Mouse (Mus musculus) MEL (cell line): ENCODE data around the gene Itga5. TPM values are rescaled to one million over a fixed set of nuclear protein-coding genes. Genes with fewer than 3 reads are reported as not detected.

Experiments used
- DNase-seq: peaks from one replicate; pipeline ENCODE4 v3.0.0; 2011; ENCODE audit warnings: low read depth, low spot score
- H3K27ac ChIP-seq: 2 replicates; pipeline ENCODE4 v1.5.1; 2012; ENCODE audit warnings: low read depth, mild to moderate bottlenecking, control low read depth, low read length, moderate library complexity; ENCODE audit not compliant: control insufficient read depth
- H3K27me3 ChIP-seq, 2 experiments: fragments of 150-350 bp in 1 of 2; sonication (generic) in 1 of 2; 2 replicates each; pipeline ENCODE4 v1.6.1; 2012; ENCODE audit warnings: low read length in 2 of 2, mild to moderate bottlenecking in 2 of 2, improper control_type of control experiment in 1 of 2, moderate library complexity in 1 of 2; ENCODE audit not compliant: insufficient read depth in 2 of 2, control insufficient read depth in 1 of 2
- H3K36me3 ChIP-seq, 2 experiments: 2 replicates each; pipeline ENCODE4 v1.6.1; 2012 to 2014; ENCODE audit warnings: low read length in 2 of 2, improper control_type of control experiment in 1 of 2, inconsistent platforms in 1 of 2, mild to moderate bottlenecking in 1 of 2; ENCODE audit not compliant: insufficient read depth in 2 of 2, control insufficient read depth in 1 of 2
- H3K4me1 ChIP-seq, 2 experiments: fragments of 150-350 bp in 1 of 2; sonication (generic) in 1 of 2; 2 replicates each; pipeline ENCODE4 v1.6.1; 2012; ENCODE audit warnings: low read length in 2 of 2, improper control_type of control experiment in 1 of 2, mild to moderate bottlenecking in 1 of 2; ENCODE audit not compliant: insufficient read depth in 2 of 2, control insufficient read depth in 1 of 2
- H3K4me3 ChIP-seq, 2 experiments: fragments of 150-350 bp in 1 of 2; sonication (generic) in 1 of 2; 2 replicates each; pipeline ENCODE4 v1.5.1; 2012; ENCODE audit warnings: low read depth in 2 of 2, low read length in 2 of 2, mild to moderate bottlenecking in 2 of 2, moderate library complexity in 2 of 2, control low read depth in 1 of 2, improper control_type of control experiment in 1 of 2; ENCODE audit not compliant: control insufficient read depth in 1 of 2, insufficient read depth in 1 of 2
- H3K79me2 ChIP-seq: 2 replicates; pipeline ENCODE4 v1.6.1; 2012; ENCODE audit warnings: mild to moderate bottlenecking, low read length, moderate library complexity; ENCODE audit not compliant: control insufficient read depth, poor library complexity, insufficient read depth
- H3K9ac ChIP-seq: 2 replicates; pipeline ENCODE4 v1.6.1; 2012; ENCODE audit warnings: low read depth, mild to moderate bottlenecking, control low read depth, low read length, moderate library complexity; ENCODE audit not compliant: control insufficient read depth, poor library complexity, severe bottlenecking
- H3K9me3 ChIP-seq: fragments of 150-350 bp; sonication (generic); replicated peaks from 2 replicates; pipeline ENCODE4 v1.6.1; 2012; ENCODE audit warnings: mild to moderate bottlenecking, low read length, improper control_type of control experiment, moderate library complexity; ENCODE audit not compliant: insufficient read depth
- CHD1 ChIP-seq: IDR thresholded peaks from 2 replicates; pipeline ENCODE4 v1.6.1; 2012; ENCODE audit warnings: low read depth, mild to moderate bottlenecking, inconsistent platforms, low read length, improper control_type of control experiment
- CHD2 ChIP-seq: IDR thresholded peaks from 2 replicates; pipeline ENCODE4 v1.6.1; 2011; ENCODE audit warnings: low read length, improper control_type of control experiment
- CTCF ChIP-seq, 3 experiments: IDR thresholded peaks in 2 of 3; conservative IDR thresholded peaks in 1 of 3; 2 replicates each; pipeline ENCODE4 v1.5.1; 2011 to 2012; ENCODE audit warnings: low read length in 3 of 3, low read depth in 2 of 3, mild to moderate bottlenecking in 2 of 3, improper control_type of control experiment in 1 of 3, inconsistent platforms in 1 of 3, mixed read lengths in 1 of 3, moderate library complexity in 1 of 3; ENCODE audit not compliant: control insufficient read depth in 1 of 3, insufficient read depth in 1 of 3, poor library complexity in 1 of 3, severe bottlenecking in 1 of 3
- ETS1 ChIP-seq: IDR thresholded peaks from 2 replicates; pipeline ENCODE4 v1.6.1; 2012; ENCODE audit warnings: low read depth, mild to moderate bottlenecking, inconsistent platforms, low read length, improper control_type of control experiment, moderate library complexity
- HCFC1 ChIP-seq: IDR thresholded peaks from 2 replicates; pipeline ENCODE4 v1.6.1; 2012; ENCODE audit warnings: low read depth, mild to moderate bottlenecking, inconsistent platforms, low read length, improper control_type of control experiment, moderate library complexity
- MXI1 ChIP-seq: IDR thresholded peaks from 2 replicates; pipeline ENCODE4 v1.6.1; 2011; ENCODE audit warnings: mild to moderate bottlenecking, low read depth, low read length, improper control_type of control experiment
- MYC ChIP-seq: IDR thresholded peaks from 2 replicates; pipeline ENCODE4 v1.6.1; 2011; ENCODE audit warnings: low read depth, mild to moderate bottlenecking, low read length, improper control_type of control experiment, moderate library complexity
- NELFE ChIP-seq: IDR thresholded peaks from 2 replicates; pipeline ENCODE4 v1.6.1; 2011; ENCODE audit warnings: low read depth, low read length, improper control_type of control experiment
- POLR2A ChIP-seq, 2 experiments: IDR thresholded peaks; 2 replicates each; pipeline ENCODE4 v1.6.1; 2011 to 2012; ENCODE audit warnings: low read length in 2 of 2, mild to moderate bottlenecking in 2 of 2, control low read depth in 1 of 2, improper control_type of control experiment in 1 of 2, low read depth in 1 of 2, moderate library complexity in 1 of 2; ENCODE audit not compliant: control insufficient read depth in 1 of 2, insufficient read depth in 1 of 2, poor library complexity in 1 of 2
- RAD21 ChIP-seq: IDR thresholded peaks from 2 replicates; pipeline ENCODE4 v1.6.1; 2011; ENCODE audit warnings: mild to moderate bottlenecking, low read depth, low read length, improper control_type of control experiment
- RCOR1 ChIP-seq: IDR thresholded peaks from 2 replicates; pipeline ENCODE4 v1.6.1; 2012; ENCODE audit warnings: low read depth, mild to moderate bottlenecking, inconsistent platforms, low read length, improper control_type of control experiment
- SIN3A ChIP-seq: IDR thresholded peaks from 2 replicates; pipeline ENCODE4 v1.6.1; 2012; ENCODE audit warnings: low read length, improper control_type of control experiment, inconsistent platforms
- TCF12 ChIP-seq: IDR thresholded peaks from 2 replicates; pipeline ENCODE4 v1.6.1; 2014; ENCODE audit warnings: low read depth, mild to moderate bottlenecking, inconsistent platforms, low read length, improper control_type of control experiment, moderate library complexity
- UBTF ChIP-seq: IDR thresholded peaks from 2 replicates; pipeline ENCODE4 v1.6.1; 2012; ENCODE audit warnings: low read depth, mild to moderate bottlenecking, inconsistent platforms, low read length, improper control_type of control experiment, moderate library complexity, borderline replicate concordance; ENCODE audit not compliant: insufficient read depth
- USF2 ChIP-seq, 2 experiments: IDR thresholded peaks; 2 replicates each; pipeline ENCODE4 v1.6.1; 2011 to 2012; ENCODE audit warnings: improper control_type of control experiment in 2 of 2, low read length in 2 of 2, borderline replicate concordance in 1 of 2, inconsistent platforms in 1 of 2, low read depth in 1 of 2, mild to moderate bottlenecking in 1 of 2; ENCODE audit not compliant: insufficient read depth in 1 of 2
- ZMIZ1 ChIP-seq: IDR thresholded peaks from 2 replicates; pipeline ENCODE4 v1.6.1; 2012; ENCODE audit warnings: low read depth, mild to moderate bottlenecking, inconsistent platforms, low read length, improper control_type of control experiment, moderate library complexity
- polyA plus RNA-seq, 2 experiments: library from polyadenylated mRNA; stranded (reverse) in 1 of 2; unstranded in 1 of 2; fragments of >175 nt in 1 of 2; fragments of >200 nt in 1 of 2; gene quantifications; 2 replicates each; pipeline versions ENCODE4 v1.2.1 to v1.2.4; 2012; ENCODE audit warnings: low replicate concordance in 2 of 2, low read depth in 1 of 2; ENCODE audit not compliant: insufficient read length in 2 of 2, insufficient read depth in 1 of 2, missing spikeins in 1 of 2
- total RNA-seq: library from RNA; depleted of rRNA; stranded (reverse); fragments of 300-350 nt; gene quantifications from 2 replicates; pipeline ENCODE4 v1.2.3, GENCODE M21; 2012

The Itga5 gene
- total and polyA plus RNA-seq, 3 experiments: 6.0 to 17.4 TPM; not detected in 1

DNA sequence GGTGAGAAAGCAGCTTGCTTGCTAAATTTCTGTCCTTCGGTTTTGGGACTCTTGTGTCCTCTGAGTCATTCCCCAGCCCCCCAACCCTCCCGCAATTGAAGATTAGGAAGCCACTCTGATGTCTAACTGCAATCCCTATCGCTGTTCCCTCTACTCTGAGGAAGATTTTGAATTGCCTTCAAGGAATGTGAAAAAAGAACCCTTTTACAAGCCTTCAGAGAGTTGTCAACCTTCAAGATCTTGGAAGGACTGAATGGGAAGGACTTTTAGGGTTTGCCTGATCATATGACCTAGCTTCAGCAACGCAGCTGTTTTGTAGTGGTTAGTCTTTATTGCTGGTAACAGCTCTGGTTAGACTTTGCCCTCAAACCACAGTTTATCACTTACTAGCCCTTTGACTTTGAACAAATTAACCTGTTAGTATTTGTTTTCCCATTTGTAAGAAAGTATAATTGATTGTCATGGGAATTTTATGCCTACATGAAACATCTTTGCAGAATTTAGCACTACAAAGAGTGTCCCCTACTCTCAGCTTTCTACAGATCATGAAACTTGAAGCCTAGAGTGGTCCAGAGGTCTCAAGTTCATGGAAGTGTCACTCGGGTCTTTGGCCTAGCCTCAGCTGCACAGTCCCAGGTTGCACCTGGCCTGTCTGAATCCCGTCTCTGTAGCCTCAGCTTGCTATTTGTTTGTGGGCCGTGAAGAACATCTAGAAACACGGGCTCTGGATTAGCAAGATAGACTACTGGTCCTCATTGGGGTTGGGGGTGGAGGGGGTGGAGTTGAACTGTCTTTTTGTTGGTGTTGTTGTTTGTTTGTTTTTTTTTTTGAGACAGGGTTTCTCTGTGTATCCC lies 60.5 kb downstream of the Itga5 start:
- no peaks in the 10 kb centered on the region for H3K27me3 ChIP-seq
- H3K9me3 ChIP-seq: no peaks in the 10 kb centered on the region
- H3K4me1 ChIP-seq: peaks cover 0 to 3% of the 10 kb centered on the region in 2 experiments; a peak in 2 of 4 replicates
- no peak for TF ChIP-seq MXI1
- no peak for TF ChIP-seq RAD21
- no peak for TF ChIP-seq ETS1
- no peak for TF ChIP-seq TCF12
- no peak for TF ChIP-seq NELFE
- TF ChIP-seq MYC: no peak
- TF ChIP-seq CHD1: no peak
- TF ChIP-seq CTCF (IDR thresholded peaks at IDR 0.05 in 2 of 3, conservative IDR thresholded peaks at IDR 0.05 in 1 of 3; ENCODE audit: control insufficient read depth in 1 of 3, insufficient read depth in 1 of 3, low read depth in 2 of 3, low read length in 3 of 3, poor library complexity in 1 of 3, severe bottlenecking in 1 of 3): no peak
- no peaks in the 10 kb centered on the region for H3K79me2 ChIP-seq
- peak overlapping the region; percentile 25 to 52; a peak in 3 of 4 replicates for H3K4me3 ChIP-seq
- no peak for DNase-seq
- H3K9ac ChIP-seq: peak overlapping the region; percentile 48
- peaks cover 0 to 3% of the 10 kb centered on the region in 2 experiments; a peak in 2 of 4 replicates for H3K36me3 ChIP-seq
- H3K27ac ChIP-seq: no peak overlapping the region; the same call in 1 of the 2 replicates

DNA sequence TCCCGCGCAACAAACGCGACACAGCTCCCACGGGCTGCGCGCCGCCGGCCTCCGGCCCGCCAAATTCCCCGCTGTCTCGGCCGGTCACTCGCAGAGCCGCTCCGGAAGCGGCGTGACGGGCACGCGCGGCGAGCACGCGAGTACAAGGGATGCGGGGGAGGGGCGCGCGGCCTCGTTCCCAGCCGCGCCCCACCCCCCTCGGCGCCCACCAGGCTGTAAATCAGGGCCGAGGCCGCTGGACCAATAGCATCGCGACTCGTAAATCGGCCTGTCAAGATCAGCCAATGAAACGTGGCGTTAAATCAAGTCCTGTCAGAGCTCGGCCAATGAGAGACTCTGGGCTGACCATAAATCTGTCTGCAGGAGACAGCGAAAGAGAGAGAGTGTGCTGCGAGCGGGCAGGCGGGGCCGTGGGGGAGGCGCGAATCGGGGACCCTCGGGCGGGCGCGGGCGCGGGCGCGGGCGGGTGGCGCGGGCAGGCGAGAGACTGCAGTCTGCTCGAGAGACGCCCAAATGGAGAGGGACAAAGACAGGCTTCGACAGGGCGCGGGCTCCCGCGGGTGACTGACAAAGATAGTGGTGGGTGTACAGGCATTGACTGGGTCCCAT lies 61.4 kb downstream of the Itga5 start:
- TF ChIP-seq USF2 (IDR thresholded peaks at IDR 0.05; ENCODE audit: borderline replicate concordance in 1 of 2, insufficient read depth in 1 of 2, low read depth in 1 of 2, low read length in 2 of 2): no peak
- TF ChIP-seq CHD2: peak; percentile 69
- TF ChIP-seq RCOR1: peak; percentile 90
- peak; percentile 78 for TF ChIP-seq SIN3A
- no peak for TF ChIP-seq UBTF
- TF ChIP-seq HCFC1: 0 out of 2 replicates have a peak, but pooled peaks have one; percentile 49
- no peak for TF ChIP-seq ZMIZ1
- peak; percentile 75 for TF ChIP-seq MXI1
- TF ChIP-seq POLR2A (IDR thresholded peaks at IDR 0.05; ENCODE audit: control insufficient read depth in 1 of 2, insufficient read depth in 1 of 2, low read depth in 1 of 2, low read length in 2 of 2, poor library complexity in 1 of 2): 0 out of 4 replicates have a peak, but pooled peaks of 1 of the 2 experiments have one; percentile 25
- TF ChIP-seq, all 39 proteins: peak for 6
- no peaks in the 10 kb centered on the region for H3K9me3 ChIP-seq
- no peak overlapping the region; the same call in 1 of the 2 replicates for H3K27ac ChIP-seq
- H3K4me3 ChIP-seq: peak overlapping the region; percentile 38 to 57
- H3K36me3 ChIP-seq: peaks cover 0 to 3% of the 10 kb centered on the region in 2 experiments; a peak in 2 of 4 replicates
- H3K9ac ChIP-seq: peak overlapping the region; percentile 48
- H3K4me1 ChIP-seq: no peaks in the 10 kb centered on the region; a peak in 2 of 4 replicates
- no peaks in the 10 kb centered on the region for H3K27me3 ChIP-seq
- no peaks in the 10 kb centered on the region for H3K79me2 ChIP-seq
- DNase-seq: peak; percentile 91
